Mouse (Mus musculus) cortical plate, adult 2 months (tissue): ENCODE results near the gene Bcs1l.

ENCODE experiments used
- CTCF ChIP-seq: fragments of 200-500 bp; IDR thresholded peaks from 2 replicates; pipeline ENCODE4 v1.5.1; 2011; ENCODE audit warnings: mild to moderate bottlenecking, control low read depth, low read length; ENCODE audit not compliant: insufficient read depth; ENCODE audit errors: extremely low read depth
- POLR2A ChIP-seq: fragments of 200-500 bp; IDR thresholded peaks from 2 replicates; pipeline ENCODE4 v1.6.1; 2011; ENCODE audit warnings: mild to moderate bottlenecking, low read length, control low read depth; ENCODE audit not compliant: insufficient read depth; ENCODE audit errors: extremely low read depth

DNA sequence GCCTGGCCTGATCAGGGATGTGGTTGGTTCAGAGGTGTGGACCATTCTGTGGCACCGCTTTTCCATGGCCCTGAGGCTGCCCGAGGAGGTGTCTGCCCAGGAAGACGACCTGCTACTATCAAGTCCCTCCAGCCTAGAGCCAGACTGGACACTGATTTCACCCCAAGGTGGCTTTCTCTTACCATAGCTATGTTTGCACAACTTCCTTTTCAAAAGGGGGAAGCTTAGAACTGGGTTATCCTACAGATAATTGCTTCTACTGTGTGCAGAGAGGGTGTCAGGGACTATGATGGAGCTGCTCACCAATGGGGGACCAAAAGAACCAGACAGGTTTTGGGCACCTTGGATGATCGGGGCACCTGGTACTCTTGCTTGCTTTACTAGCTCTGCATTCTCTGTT, 44.6 kb downstream of the Bcs1l start:
- no peak for TF ChIP-seq CTCF
- no peak for TF ChIP-seq POLR2A
